Mouse (Mus musculus): Measurements from ENCODE around the gene Rnd2. TPM values are rescaled to one million over a fixed set of nuclear protein-coding genes. Genes with fewer than 3 reads are reported as not detected.
A peak's percentile ranks its signal among the peaks of the same experiment; 100 is the strongest.

The Rnd2 gene
- 18.5 and 28.1 TPM in 2 replicates for polyA plus RNA-seq (2012; rRNA removed)

- Histone ChIP-seq H3K27ac (ENCODE audit: insufficient read depth, low read depth, low read length) (peak within 1 kb of the TSS; percentile 91), H3K27me3 (ENCODE audit: control insufficient read depth, insufficient read depth, low read length) (no peaks in the 10 kb centered on the region), H3K36me3 (ENCODE audit: control insufficient read depth, insufficient read depth, low read length) (peaks cover 28% of the 10 kb centered on the region), H3K4me3 (ENCODE audit: low read depth, low read length) (peak within 1 kb of the TSS; percentile 97), H3K4me1 (ENCODE audit: control insufficient read depth, insufficient read depth, insufficient read length, low read length) (peaks cover 15% of the 10 kb centered on the region)
- no peak for TF ChIP-seq POLR2A (IDR thresholded peaks at IDR 0.05; ENCODE audit: low read depth, low read length)
- 3% methylated on average over 12 of the region's 12 CpGs for WGBS
Measured at GRCm38 (mm10) chr11:101464211-101465100, at the start of gene Rnd2. TSS of gene Rnd2 (plus strand) at chr11:101464999.

- H3K27ac ChIP-seq (ENCODE audit: insufficient read depth, low read depth, low read length) = no peak overlapping the region
- no peak for TF ChIP-seq CTCF (IDR thresholded peaks at IDR 0.05; ENCODE audit: extremely low read depth, insufficient read length, insufficient replicate concordance, low read depth, low read length)
- no peak for TF ChIP-seq POLR2A (IDR thresholded peaks at IDR 0.05; ENCODE audit: low read depth, low read length)
- H3K36me3 ChIP-seq (ENCODE audit: control insufficient read depth, insufficient read depth, low read length) = peaks cover 14% of the 10 kb centered on the region
- no peaks in the 10 kb centered on the region for H3K4me1 ChIP-seq (ENCODE audit: control insufficient read depth, insufficient read depth, insufficient read length, low read length)
- H3K27me3 ChIP-seq (ENCODE audit: control insufficient read depth, insufficient read depth, low read length) = no peaks in the 10 kb centered on the region
- H3K4me3 ChIP-seq (ENCODE audit: low read depth, low read length) = no peak overlapping the region
- WGBS = 82% methylated on average over 2 of the region's 2 CpGs
Measured at GRCm38 (mm10) chr11:101415306-101415705, 49.5 kb upstream of the Rnd2 start.

GRCm38 (mm10) chr11:101416433-101417100 is 48.2 kb upstream of the Rnd2 start:
- H3K4me1 ChIP-seq (ENCODE audit: control insufficient read depth, insufficient read depth, insufficient read length, low read length) = no peaks in the 10 kb centered on the region
- under 1% methylated on average over 11 of the region's 11 CpGs for WGBS
- H3K4me3 ChIP-seq (ENCODE audit: low read depth, low read length) = peak overlapping the region; percentile 83
- no peak for TF ChIP-seq POLR2A (IDR thresholded peaks at IDR 0.05; ENCODE audit: low read depth, low read length)
- no peak for TF ChIP-seq CTCF (IDR thresholded peaks at IDR 0.05; ENCODE audit: extremely low read depth, insufficient read length, insufficient replicate concordance, low read depth, low read length)
- no peaks in the 10 kb centered on the region for H3K27me3 ChIP-seq (ENCODE audit: control insufficient read depth, insufficient read depth, low read length)
- peaks cover 10% of the 10 kb centered on the region for H3K36me3 ChIP-seq (ENCODE audit: control insufficient read depth, insufficient read depth, low read length)
- no peak overlapping the region for H3K27ac ChIP-seq (ENCODE audit: insufficient read depth, low read depth, low read length)

GRCm38 (mm10) chr11:101417101-101417855 is 47.5 kb upstream of the Rnd2 start, which contains the start of gene Aarsd1:
TSS of gene Aarsd1 (minus strand) at chr11:101417615.
- Histone ChIP-seq H3K4me3 (ENCODE audit: low read depth, low read length) (peak within 1 kb of the TSS; percentile 83), H3K36me3 (ENCODE audit: control insufficient read depth, insufficient read depth, low read length) (peaks cover 7% of the 10 kb centered on the region), H3K27me3 (ENCODE audit: control insufficient read depth, insufficient read depth, low read length) (no peaks in the 10 kb centered on the region), H3K4me1 (ENCODE audit: control insufficient read depth, insufficient read depth, insufficient read length, low read length) (no peaks in the 10 kb centered on the region), H3K27ac (ENCODE audit: insufficient read depth, low read depth, low read length) (no peak within 1 kb of the TSS)
- under 1% methylated on average over 45 of the region's 45 CpGs for WGBS
- TF ChIP-seq POLR2A (IDR thresholded peaks at IDR 0.05; ENCODE audit: low read depth, low read length) (no peak), CTCF (IDR thresholded peaks at IDR 0.05; ENCODE audit: extremely low read depth, insufficient read length, insufficient replicate concordance, low read depth, low read length) (no peak)

- WGBS = 68% methylated on average over 6 of the region's 6 CpGs
- TF ChIP-seq POLR2A (IDR thresholded peaks at IDR 0.05; ENCODE audit: low read depth, low read length) (no peak), CTCF (IDR thresholded peaks at IDR 0.05; ENCODE audit: extremely low read depth, insufficient read length, insufficient replicate concordance, low read depth, low read length) (no peak)
- Histone ChIP-seq H3K4me3 (ENCODE audit: low read depth, low read length) (no peak overlapping the region), H3K27ac (ENCODE audit: insufficient read depth, low read depth, low read length) (no peak overlapping the region), H3K36me3 (ENCODE audit: control insufficient read depth, insufficient read depth, low read length) (no peaks in the 10 kb centered on the region), H3K4me1 (ENCODE audit: control insufficient read depth, insufficient read depth, insufficient read length, low read length) (peaks cover under 1% of the 10 kb centered on the region; the same call in 1 of the 2 replicates), H3K27me3 (ENCODE audit: control insufficient read depth, insufficient read depth, low read length) (no peaks in the 10 kb centered on the region)
Measured at GRCm38 (mm10) chr11:101418991-101419390, 45.8 kb upstream of the Rnd2 start.

GRCm38 (mm10) chr11:101419610-101420009 is 45.2 kb upstream of the Rnd2 start:
- WGBS = 70% methylated on average over 3 of the region's 3 CpGs
- TF ChIP-seq POLR2A (IDR thresholded peaks at IDR 0.05; ENCODE audit: low read depth, low read length) (no peak), CTCF (IDR thresholded peaks at IDR 0.05; ENCODE audit: extremely low read depth, insufficient read length, insufficient replicate concordance, low read depth, low read length) (no peak)

More at GRCm38 (mm10) chr11:101419610-101420009, 45.2 kb upstream of the Rnd2 start:
- peaks cover 4% of the 10 kb centered on the region; the same call in 1 of the 2 replicates for H3K4me1 ChIP-seq (ENCODE audit: control insufficient read depth, insufficient read depth, insufficient read length, low read length)
- H3K27ac ChIP-seq (ENCODE audit: insufficient read depth, low read depth, low read length) = no peak overlapping the region
- no peak overlapping the region for H3K4me3 ChIP-seq (ENCODE audit: low read depth, low read length)
- no peaks in the 10 kb centered on the region for H3K36me3 ChIP-seq (ENCODE audit: control insufficient read depth, insufficient read depth, low read length)
- no peaks in the 10 kb centered on the region for H3K27me3 ChIP-seq (ENCODE audit: control insufficient read depth, insufficient read depth, low read length)

Data from small intestine, adult 2 months (tissue).